Mouse (Mus musculus) NIH3T3 (cell line): ENCODE measurements around the gene Tssk2.

Experiments used
- DNase-seq: peaks from one replicate; pipeline ENCODE4 v3.0.0-alpha.2; 2012; ENCODE audit warnings: low read depth

Gene Tssk2

GRCm38 (mm10) chr16:17898462-17898861 lies at the start of gene Tssk2, which contains the start of gene Dgcr2:
TSS of gene Tssk2 (plus strand) at chr16:17898637.
TSS of gene Dgcr2 (minus strand) at chr16:17898562.
- no peak for DNase-seq

GRCm38 (mm10) chr16:17848928-17849327 lies 49.5 kb upstream of the Tssk2 start:
- peak; percentile 87 for DNase-seq

GRCm38 (mm10) chr16:17849486-17849885 lies 49.0 kb upstream of the Tssk2 start:
- DNase-seq, result no peak

- DNase-seq, result no peak
These were observed 47.1 kb upstream of the Tssk2 start for GRCm38 (mm10) chr16:17851331-17851730.

- no peak for DNase-seq
These were observed 46.6 kb upstream of the Tssk2 start for GRCm38 (mm10) chr16:17851860-17852259.

- DNase-seq, result no peak
These were observed 45.2 kb upstream of the Tssk2 start for GRCm38 (mm10) chr16:17853263-17853662.

GRCm38 (mm10) chr16:17857157-17857556 lies 41.3 kb upstream of the Tssk2 start:
- DNase-seq, result no peak

- peak; percentile 70 for DNase-seq
These were observed 39.8 kb upstream of the Tssk2 start for GRCm38 (mm10) chr16:17858592-17858991.

- no peak for DNase-seq
These were observed 33.1 kb upstream of the Tssk2 start for GRCm38 (mm10) chr16:17865293-17865692.

GRCm38 (mm10) chr16:17865770-17866169 lies 32.7 kb upstream of the Tssk2 start:
- DNase-seq, result no peak

- DNase-seq, result no peak
These were observed 27.2 kb upstream of the Tssk2 start for GRCm38 (mm10) chr16:17871248-17871647.

GRCm38 (mm10) chr16:17872995-17873394 lies 25.4 kb upstream of the Tssk2 start:
- DNase-seq, result no peak

GRCm38 (mm10) chr16:17875174-17875573 lies 23.3 kb upstream of the Tssk2 start:
- DNase-seq, result no peak

- DNase-seq, result peak; percentile 62
These were observed 22.3 kb upstream of the Tssk2 start for GRCm38 (mm10) chr16:17876096-17876495.

- no peak for DNase-seq
These were observed 18.9 kb upstream of the Tssk2 start for GRCm38 (mm10) chr16:17879571-17879970.

- DNase-seq, result no peak
These were observed 16.2 kb upstream of the Tssk2 start for GRCm38 (mm10) chr16:17882196-17882595.

- no peak for DNase-seq
These were observed 14.3 kb upstream of the Tssk2 start for GRCm38 (mm10) chr16:17884116-17884515.

GRCm38 (mm10) chr16:17889689-17890341 lies 8.6 kb upstream of the Tssk2 start:
- no peak for DNase-seq

GRCm38 (mm10) chr16:17890342-17890727 lies 8.1 kb upstream of the Tssk2 start:
- peak; percentile 7 for DNase-seq

- peak; percentile 88 for DNase-seq
These were observed 7.4 kb upstream of the Tssk2 start for GRCm38 (mm10) chr16:17890917-17891566.

- peak; percentile 100 for DNase-seq
These were observed 6.9 kb upstream of the Tssk2 start, which contains the start of gene Gm20518 for GRCm38 (mm10) chr16:17891567-17891959. TSS of gene Gm20518 (minus strand) at chr16:17891671.

GRCm38 (mm10) chr16:17892606-17893005 lies 5.8 kb upstream of the Tssk2 start:
- peak; percentile 16 for DNase-seq

- DNase-seq, result no peak
These were observed 4.5 kb upstream of the Tssk2 start, which contains the start of gene Tssk1 for GRCm38 (mm10) chr16:17893923-17894322. TSS of gene Tssk1 (plus strand) at chr16:17894223.

- no peak for DNase-seq
These were observed 2.3 kb upstream of the Tssk2 start for GRCm38 (mm10) chr16:17896091-17896490.
